Mouse (Mus musculus) kidney, embryonic 15.5 days (tissue): ENCODE results near the gene A830031A19Rik. TPM values are rescaled to one million over a fixed set of nuclear protein-coding genes. Genes with fewer than 3 reads are reported as not detected.

Experiments used
- ATAC-seq: fragments of 200-750 bp; cut with Nextera tagmentation; replicated peaks from 2 replicates; pipeline ENCODE4 v1.8.0; 2017; ENCODE audit warnings: moderate TSS enrichment; ENCODE audit not compliant: low FRiP score
- H3K27ac ChIP-seq: fragments of 300-500 bp; sonication (generic); 2 replicates; pipeline ENCODE4 v1.5.1; 2015; ENCODE audit warnings: mild to moderate bottlenecking, inconsistent platforms
- H3K27me3 ChIP-seq: fragments of 300-500 bp; sonication (generic); 2 replicates; pipeline ENCODE4 v1.6.1; 2015; ENCODE audit warnings: inconsistent platforms
- H3K36me3 ChIP-seq: fragments of 300-500 bp; sonication (generic); 2 replicates; pipeline ENCODE4 v1.6.1; 2015; ENCODE audit warnings: inconsistent platforms
- H3K4me1 ChIP-seq: fragments of 300-500 bp; sonication (generic); 2 replicates; pipeline ENCODE4 v1.6.1; 2015; ENCODE audit warnings: inconsistent platforms
- H3K4me2 ChIP-seq: fragments of 300-500 bp; sonication (generic); 2 replicates; pipeline ENCODE4 v1.6.1; 2015; ENCODE audit warnings: moderate library complexity, mild to moderate bottlenecking, inconsistent platforms
- H3K4me3 ChIP-seq: fragments of 300-500 bp; sonication (generic); replicated peaks from 2 replicates; pipeline ENCODE4 v1.5.1; 2015; ENCODE audit warnings: mild to moderate bottlenecking, inconsistent platforms
- H3K9ac ChIP-seq: fragments of 300-500 bp; sonication (generic); 2 replicates; pipeline ENCODE4 v1.6.1; 2015; ENCODE audit warnings: mild to moderate bottlenecking, inconsistent platforms
- H3K9me3 ChIP-seq: fragments of 300-500 bp; sonication (generic); replicated peaks from 2 replicates; pipeline ENCODE4 v1.6.1; 2016; ENCODE audit warnings: inconsistent platforms
- WGBS: fragments of 180-500 bp; shearing (Covaris S2); methylation state at CpG from one replicate; pipeline ENCODE4 v1.1.7; 2015; ENCODE audit warnings: mixed read lengths; 5-methylcytosine and 5-hydroxymethylcytosine counted together
- microRNA-seq: library from miRNA; unstranded; fragments of <30 nt; microRNA quantifications from one replicate; pipeline ENCODE4, GENCODE M21; 2016
- polyA plus RNA-seq: library from polyadenylated mRNA; unstranded; fragments of >200 nt; fragmentation: Nextera tagmentation; extraction: Ambion mirVana; gene quantifications from 2 replicates; pipeline ENCODE4 v1.2.1, GENCODE M21; 2015

The A830031A19Rik gene
- polyA plus RNA-seq, 1 experiment from 2014 or later = not detected

- WGBS = 67% methylated on average over 2 of the region's 2 CpGs
- Histone ChIP-seq H3K27me3 (0 out of 2 replicates have a peak, but pooled peaks cover 3% of the 10 kb centered on the region), H3K27ac (no peak overlapping the region), H3K4me1 (no peaks in the 10 kb centered on the region), H3K9ac (no peak overlapping the region), H3K9me3 (no peaks in the 10 kb centered on the region), H3K4me3 (no peak overlapping the region), H3K36me3 (no peaks in the 10 kb centered on the region), H3K4me2 (no peak overlapping the region)
- no peak for ATAC-seq
Observed at GRCm38 (mm10) chr11:24018783-24019182, 56.1 kb downstream of the A830031A19Rik start.

- Histone ChIP-seq H3K4me3 (no peak overlapping the region), H3K27ac (no peak overlapping the region), H3K4me2 (no peak overlapping the region), H3K27me3 (0 out of 2 replicates have a peak, but pooled peaks cover 3% of the 10 kb centered on the region), H3K4me1 (no peaks in the 10 kb centered on the region), H3K9ac (no peak overlapping the region), H3K36me3 (no peaks in the 10 kb centered on the region), H3K9me3 (no peaks in the 10 kb centered on the region)
- 49% methylated on average over 2 of the region's 2 CpGs for WGBS
- ATAC-seq = no peak
Observed at GRCm38 (mm10) chr11:24016647-24017179, 58.1 kb downstream of the A830031A19Rik start.

- H3K27ac ChIP-seq = no peak overlapping the region
- WGBS = 67% methylated on average over 3 of the region's 3 CpGs
- no peak for ATAC-seq
- no peaks in the 10 kb centered on the region for H3K4me1 ChIP-seq
- H3K9ac ChIP-seq = no peak overlapping the region
- H3K9me3 ChIP-seq = no peaks in the 10 kb centered on the region
- H3K36me3 ChIP-seq = no peaks in the 10 kb centered on the region
- H3K4me2 ChIP-seq = no peak overlapping the region
- H3K4me3 ChIP-seq = no peak overlapping the region
- 0 out of 2 replicates have a peak, but pooled peaks cover 3% of the 10 kb centered on the region for H3K27me3 ChIP-seq
Observed at GRCm38 (mm10) chr11:24016049-24016448, 58.8 kb downstream of the A830031A19Rik start.

GRCm38 (mm10) chr11:24014642-24015041 is 60.2 kb downstream of the A830031A19Rik start:
- Histone ChIP-seq H3K4me1 (no peaks in the 10 kb centered on the region), H3K27me3 (0 out of 2 replicates have a peak, but pooled peaks cover 3% of the 10 kb centered on the region), H3K9ac (no peak overlapping the region), H3K4me2 (no peak overlapping the region), H3K36me3 (no peaks in the 10 kb centered on the region), H3K4me3 (no peak overlapping the region), H3K27ac (no peak overlapping the region), H3K9me3 (no peaks in the 10 kb centered on the region)
- no peak for ATAC-seq
- WGBS = 71% methylated on average over 5 of the region's 5 CpGs

DNA sequence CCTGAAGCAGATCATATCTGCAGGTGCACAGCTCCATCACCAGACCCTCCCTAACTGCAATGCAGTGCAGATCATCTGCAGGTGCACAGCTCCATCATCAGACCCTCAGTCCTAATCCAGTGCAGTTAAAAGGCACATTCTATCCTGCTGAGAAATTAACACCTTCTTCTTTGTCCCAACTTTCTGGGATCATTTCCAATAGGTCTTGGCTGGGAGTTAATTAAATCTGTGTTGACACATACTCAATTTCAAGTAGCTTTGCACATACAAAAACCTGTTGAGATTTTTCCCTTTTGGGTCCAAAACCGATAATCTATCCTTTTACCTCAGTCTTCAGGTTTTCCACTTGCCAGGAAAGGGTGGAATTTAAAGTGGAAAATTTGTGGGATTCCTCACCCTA is 62.6 kb downstream of the A830031A19Rik start:
- 83% methylated on average over 1 of the region's 1 CpGs for WGBS
- ATAC-seq = no peak

DNA sequence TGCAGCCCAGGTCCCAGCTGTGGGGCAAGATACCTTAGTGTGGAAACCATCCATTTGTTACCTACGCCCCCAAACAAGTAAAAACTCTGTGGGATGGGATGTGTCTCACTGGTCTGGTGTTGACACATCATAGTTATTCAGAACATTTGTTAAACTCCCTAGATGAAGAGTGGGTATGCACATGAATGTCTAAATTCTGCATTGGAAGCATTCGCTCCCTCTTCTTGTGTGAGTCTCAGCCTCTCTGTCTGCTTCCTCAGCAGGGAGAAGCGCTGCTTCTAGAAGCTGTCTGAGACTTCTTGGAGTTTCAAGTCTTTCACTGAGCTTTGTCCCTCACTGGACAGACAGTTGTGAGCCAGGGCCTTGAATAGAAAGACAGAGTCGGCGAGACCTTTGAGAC is 65.9 kb downstream of the A830031A19Rik start:
- no peak overlapping the region for H3K27ac ChIP-seq
- no peak for ATAC-seq
- H3K4me2 ChIP-seq = no peak overlapping the region
- no peaks in the 10 kb centered on the region for H3K27me3 ChIP-seq
- H3K9ac ChIP-seq = no peak overlapping the region
- H3K9me3 ChIP-seq = no peaks in the 10 kb centered on the region
- no peaks in the 10 kb centered on the region for H3K4me1 ChIP-seq
- WGBS = 85% methylated on average over 5 of the region's 5 CpGs
- H3K4me3 ChIP-seq = no peak overlapping the region
- H3K36me3 ChIP-seq = no peaks in the 10 kb centered on the region

More for the DNA sequence above, 62.6 kb downstream of the A830031A19Rik start:
- Histone ChIP-seq H3K4me3 (no peak overlapping the region), H3K27me3 (0 out of 2 replicates have a peak, but pooled peaks cover 3% of the 10 kb centered on the region), H3K27ac (no peak overlapping the region), H3K36me3 (no peaks in the 10 kb centered on the region), H3K4me1 (no peaks in the 10 kb centered on the region), H3K4me2 (no peak overlapping the region), H3K9me3 (no peaks in the 10 kb centered on the region), H3K9ac (no peak overlapping the region)

- H3K36me3 ChIP-seq = no peaks in the 10 kb centered on the region
- H3K27ac ChIP-seq = no peak overlapping the region
- WGBS = 39% methylated on average over 5 of the region's 5 CpGs
- no peak for ATAC-seq
- no peaks in the 10 kb centered on the region for H3K27me3 ChIP-seq
- no peak overlapping the region for H3K4me2 ChIP-seq
- no peak overlapping the region for H3K4me3 ChIP-seq
- H3K9ac ChIP-seq = no peak overlapping the region
- no peaks in the 10 kb centered on the region for H3K9me3 ChIP-seq
- no peaks in the 10 kb centered on the region for H3K4me1 ChIP-seq
Observed at GRCm38 (mm10) chr11:24008244-24008643, 66.6 kb downstream of the A830031A19Rik start.

GRCm38 (mm10) chr11:24005445-24006156 is 69.3 kb downstream of the A830031A19Rik start:
- ATAC-seq = no peak
- WGBS = 81% methylated on average over 15 of the region's 15 CpGs
- Histone ChIP-seq H3K4me3 (no peak overlapping the region), H3K36me3 (no peaks in the 10 kb centered on the region), H3K9ac (no peak overlapping the region), H3K27ac (no peak overlapping the region), H3K4me1 (no peaks in the 10 kb centered on the region), H3K27me3 (no peaks in the 10 kb centered on the region), H3K4me2 (no peak overlapping the region), H3K9me3 (no peaks in the 10 kb centered on the region)

- Histone ChIP-seq H3K27ac (no peak overlapping the region), H3K4me3 (no peak overlapping the region), H3K9ac (no peak overlapping the region), H3K4me2 (no peak overlapping the region), H3K9me3 (no peaks in the 10 kb centered on the region), H3K36me3 (no peaks in the 10 kb centered on the region), H3K4me1 (no peaks in the 10 kb centered on the region), H3K27me3 (no peaks in the 10 kb centered on the region)
- 74% methylated on average over 7 of the region's 7 CpGs for WGBS
- ATAC-seq = no peak
Observed at GRCm38 (mm10) chr11:24000675-24001074, 74.2 kb downstream of the A830031A19Rik start.

Small RNA genes within 50 kb of the gene (microRNA-seq; reads per million reads assigned to microRNA genes)
- not detected for gene Gm44381

Other genes with a start within 250 kb of the A830031A19Rik start
- gene Papolg, start 179.8 kb downstream of the A830031A19Rik start, polyA plus RNA-seq = 14.3 and 14.4 TPM in 2 replicates
- 2.9 and 3.6 TPM in 2 replicates for gene Bcl11a, start 3.0 kb upstream of the A830031A19Rik start, polyA plus RNA-seq